Mouse (Mus musculus) embryonic facial prominence, embryonic 13.5 days (tissue): Measurements from ENCODE around the gene Mga. TPM values are rescaled to one million over a fixed set of nuclear protein-coding genes. Genes with fewer than 3 reads are reported as not detected.

ENCODE experiments used
- ATAC-seq: fragments of 200-750 bp; cut with Nextera tagmentation; 2 replicates; pipeline ENCODE4 v1.8.0; 2017; ENCODE audit warnings: low read depth; ENCODE audit not compliant: insufficient number of reproducible peaks, insufficient read depth, low FRiP score, low TSS enrichment
- H3K27ac ChIP-seq: fragments of 300-500 bp; sonication (generic); 2 replicates; pipeline ENCODE4 v1.5.1; 2015; ENCODE audit warnings: moderate library complexity, mild to moderate bottlenecking, inconsistent platforms
- H3K27me3 ChIP-seq: fragments of 300-500 bp; sonication (generic); 2 replicates; pipeline ENCODE4 v1.6.1; 2015; ENCODE audit warnings: mild to moderate bottlenecking, inconsistent platforms
- H3K36me3 ChIP-seq: fragments of 300-500 bp; sonication (generic); 2 replicates; pipeline ENCODE4 v1.6.1; 2015; ENCODE audit warnings: mild to moderate bottlenecking, inconsistent platforms
- H3K4me1 ChIP-seq: fragments of 300-500 bp; sonication (generic); 2 replicates; pipeline ENCODE4 v1.6.1; 2015; ENCODE audit warnings: inconsistent platforms
- H3K4me2 ChIP-seq: fragments of 300-500 bp; sonication (generic); 2 replicates; pipeline ENCODE4 v1.6.1; 2015; ENCODE audit warnings: moderate library complexity, mild to moderate bottlenecking, inconsistent platforms
- H3K4me3 ChIP-seq: fragments of 300-500 bp; sonication (generic); 2 replicates; pipeline ENCODE4 v1.5.1; 2015; ENCODE audit warnings: mild to moderate bottlenecking, inconsistent platforms
- H3K9ac ChIP-seq: fragments of 300-500 bp; sonication (generic); 2 replicates; pipeline ENCODE4 v1.6.1; 2015; ENCODE audit warnings: mild to moderate bottlenecking, inconsistent platforms
- H3K9me3 ChIP-seq: fragments of 300-500 bp; sonication (generic); 2 replicates; pipeline ENCODE4 v1.6.1; 2016; ENCODE audit warnings: inconsistent platforms
- WGBS: fragments of 180-500 bp; shearing (Covaris S2); methylation state at CpG from one replicate; pipeline ENCODE4 v1.1.7; 2015; ENCODE audit warnings: mixed read lengths; 5-methylcytosine and 5-hydroxymethylcytosine counted together
- microRNA-seq: library from miRNA; unstranded; fragments of <30 nt; microRNA quantifications from one replicate; pipeline ENCODE4, GENCODE M21; 2016
- polyA plus RNA-seq: library from polyadenylated mRNA; unstranded; fragments of >200 nt; fragmentation: Nextera tagmentation; extraction: Ambion mirVana; gene quantifications from 2 replicates; pipeline ENCODE4 v1.2.1, GENCODE M21; 2015

Mga gene
- polyA plus RNA-seq, 1 experiment from 2014 or later: 39.3 TPM

GRCm38 (mm10) chr2:120006696-120007095 is 109.7 kb downstream of the Mga start:
- no peak overlapping the region for H3K4me3 ChIP-seq
- H3K27ac ChIP-seq: no peak overlapping the region

GRCm38 (mm10) chr2:120007680-120008210 is 110.7 kb downstream of the Mga start:
- Histone ChIP-seq H3K4me3 (no peak overlapping the region), H3K9ac (no peak overlapping the region), H3K27ac (no peak overlapping the region), H3K4me2 (no peak overlapping the region), H3K9me3 (no peaks in the 10 kb centered on the region), H3K36me3 (peaks cover 21% of the 10 kb centered on the region), H3K27me3 (no peaks in the 10 kb centered on the region), H3K4me1 (no peaks in the 10 kb centered on the region)
- ATAC-seq: no peak
- WGBS: 73% methylated on average over 4 of the region's 4 CpGs

More at GRCm38 (mm10) chr2:120006696-120007095, 109.7 kb downstream of the Mga start:
- no peak overlapping the region for H3K9ac ChIP-seq
- peaks cover 22% of the 10 kb centered on the region for H3K36me3 ChIP-seq
- no peaks in the 10 kb centered on the region for H3K4me1 ChIP-seq
- ATAC-seq: no peak
- WGBS: 95% methylated on average over 7 of the region's 7 CpGs
- H3K4me2 ChIP-seq: no peak overlapping the region
- H3K27me3 ChIP-seq: no peaks in the 10 kb centered on the region
- H3K9me3 ChIP-seq: no peaks in the 10 kb centered on the region

- no peaks in the 10 kb centered on the region for H3K9me3 ChIP-seq
- H3K4me2 ChIP-seq: no peak overlapping the region
- H3K4me1 ChIP-seq: no peaks in the 10 kb centered on the region
- 54% methylated on average over 4 of the region's 4 CpGs for WGBS
- no peaks in the 10 kb centered on the region for H3K27me3 ChIP-seq
- no peak overlapping the region for H3K9ac ChIP-seq
- no peak for ATAC-seq
- peaks cover 30% of the 10 kb centered on the region for H3K36me3 ChIP-seq
- H3K27ac ChIP-seq: no peak overlapping the region
- H3K4me3 ChIP-seq: no peak overlapping the region
Measured at GRCm38 (mm10) chr2:120008672-120009071, 111.6 kb downstream of the Mga start.

- no peaks in the 10 kb centered on the region for H3K4me1 ChIP-seq
- H3K36me3 ChIP-seq: peaks cover 44% of the 10 kb centered on the region
- no peaks in the 10 kb centered on the region for H3K27me3 ChIP-seq
- H3K4me3 ChIP-seq: no peak overlapping the region
- no peak overlapping the region for H3K4me2 ChIP-seq
- no peaks in the 10 kb centered on the region for H3K9me3 ChIP-seq
- H3K27ac ChIP-seq: no peak overlapping the region
- 79% methylated on average over 8 of the region's 8 CpGs for WGBS
- no peak overlapping the region for H3K9ac ChIP-seq
- no peak for ATAC-seq
Measured at GRCm38 (mm10) chr2:120011462-120012200, 114.6 kb downstream of the Mga start.

- H3K4me1 ChIP-seq: no peaks in the 10 kb centered on the region
- H3K9ac ChIP-seq: no peak overlapping the region
- peaks cover 50% of the 10 kb centered on the region for H3K36me3 ChIP-seq
- ATAC-seq: no peak
- no peaks in the 10 kb centered on the region for H3K9me3 ChIP-seq
- WGBS: 86% methylated on average over 13 of the region's 13 CpGs
- H3K27me3 ChIP-seq: no peaks in the 10 kb centered on the region
- H3K4me2 ChIP-seq: no peak overlapping the region
- no peak overlapping the region for H3K27ac ChIP-seq
- no peak overlapping the region for H3K4me3 ChIP-seq
Measured at GRCm38 (mm10) chr2:120012924-120013323, 115.9 kb downstream of the Mga start.

- 90% methylated on average over 2 of the region's 2 CpGs for WGBS
- Histone ChIP-seq H3K36me3 (peaks cover 57% of the 10 kb centered on the region), H3K9ac (no peak overlapping the region)
Measured at GRCm38 (mm10) chr2:120013831-120014486, 116.9 kb downstream of the Mga start.

GRCm38 (mm10) chr2:120015882-120016281 is 118.9 kb downstream of the Mga start:
- Histone ChIP-seq H3K27me3 (no peaks in the 10 kb centered on the region), H3K27ac (no peak overlapping the region), H3K36me3 (peaks cover 77% of the 10 kb centered on the region), H3K9me3 (no peaks in the 10 kb centered on the region), H3K4me3 (no peak overlapping the region), H3K4me1 (no peaks in the 10 kb centered on the region), H3K9ac (no peak overlapping the region), H3K4me2 (no peak overlapping the region)
- no peak for ATAC-seq
- WGBS: 93% methylated on average over 4 of the region's 4 CpGs

More at GRCm38 (mm10) chr2:120013831-120014486, 116.9 kb downstream of the Mga start:
- Histone ChIP-seq H3K27me3 (no peaks in the 10 kb centered on the region), H3K4me3 (no peak overlapping the region), H3K4me1 (no peaks in the 10 kb centered on the region), H3K4me2 (no peak overlapping the region), H3K27ac (no peak overlapping the region), H3K9me3 (no peaks in the 10 kb centered on the region)
- no peak for ATAC-seq

GRCm38 (mm10) chr2:120017599-120017998 is 120.6 kb downstream of the Mga start:
- 93% methylated on average over 12 of the region's 12 CpGs for WGBS
- Histone ChIP-seq H3K27ac (no peak overlapping the region), H3K4me1 (no peaks in the 10 kb centered on the region), H3K4me3 (no peak overlapping the region), H3K27me3 (no peaks in the 10 kb centered on the region), H3K9me3 (no peaks in the 10 kb centered on the region), H3K9ac (no peak overlapping the region), H3K4me2 (no peak overlapping the region), H3K36me3 (peaks cover 91% of the 10 kb centered on the region)
- ATAC-seq: no peak

Small RNA genes lying within 50 kb of the gene (microRNA-seq; reads per million reads assigned to microRNA genes)
- not detected for gene Mir7665

Other genes with a start within 250 kb of the Mga start
- 52.0 and 52.4 TPM in 2 replicates for gene Ndufaf1, start 234.4 kb upstream of the Mga start, polyA plus RNA-seq
- gene Rtf1, start 222.2 kb upstream of the Mga start, polyA plus RNA-seq: 69.0 and 74.0 TPM in 2 replicates
- gene Itpka, start 154.9 kb upstream of the Mga start, polyA plus RNA-seq: 0.76 TPM in 1 of 2 replicates, not detected in the other
- gene Ltk, start 136.8 kb upstream of the Mga start, polyA plus RNA-seq: 0.18 TPM in 1 of 2 replicates, not detected in the other
- 31.5 and 31.9 TPM in 2 replicates for gene Rpap1, start 109.7 kb upstream of the Mga start, polyA plus RNA-seq
- gene Tyro3, start 99.5 kb upstream of the Mga start, polyA plus RNA-seq: 27.3 and 28.5 TPM in 2 replicates
- gene Mapkbp1, start 75.5 kb downstream of the Mga start, polyA plus RNA-seq: 5.5 and 5.7 TPM in 2 replicates
- 20.4 and 24.3 TPM in 2 replicates for gene Jmjd7, start 130.3 kb downstream of the Mga start, polyA plus RNA-seq
- 5.2 and 5.4 TPM in 2 replicates for gene Gm28042, start 130.3 kb downstream of the Mga start, polyA plus RNA-seq
- gene Pla2g4b, start 136.2 kb downstream of the Mga start, polyA plus RNA-seq: 1.8 and 2.6 TPM in 2 replicates